Mouse (Mus musculus): Measurements from ENCODE around the gene Iqgap1. TPM values are rescaled to one million over a fixed set of nuclear protein-coding genes. Genes with fewer than 3 reads are reported as not detected.

The Iqgap1 gene
- polyA plus RNA-seq, 1 experiment from 2014 or later = 25.9 TPM

- Histone ChIP-seq H3K9ac (ENCODE audit: low read length) (no peak overlapping the region), H3K27me3 (ENCODE audit: control insufficient read depth, insufficient read depth, low read length) (no peaks in the 10 kb centered on the region), H3K4me3 (ENCODE audit: low read depth, low read length) (no peak overlapping the region), H3K27ac (replicated peaks; ENCODE audit: low read depth, low read length) (no peak overlapping the region), H3K4me2 (ENCODE audit: low read depth, severe bottlenecking) (no peak overlapping the region), H3K36me3 (ENCODE audit: control insufficient read depth, insufficient read depth, low read length) (no peaks in the 10 kb centered on the region), H3K9me3 (ENCODE audit: control insufficient read depth, low read length) (no peaks in the 10 kb centered on the region), H3K4me1 (ENCODE audit: control insufficient read depth, insufficient read depth, low read length) (no peaks in the 10 kb centered on the region)
- DNase-seq (ENCODE audit: low spot score) (no peak), ATAC-seq (ENCODE audit: insufficient number of reproducible peaks, low FRiP score, low TSS enrichment, low read depth) (no peak)
- WGBS = 45% methylated on average over 4 of the region's 4 CpGs
Measured at GRCm38 (mm10) chr7:80832191-80832590, 6.4 kb upstream of the Iqgap1 start.

- Histone ChIP-seq H3K4me1 (ENCODE audit: control insufficient read depth, insufficient read depth, low read length) (no peaks in the 10 kb centered on the region), H3K4me2 (ENCODE audit: low read depth, severe bottlenecking) (no peak overlapping the region), H3K36me3 (ENCODE audit: control insufficient read depth, insufficient read depth, low read length) (no peaks in the 10 kb centered on the region), H3K4me3 (ENCODE audit: low read depth, low read length) (no peak overlapping the region), H3K9me3 (ENCODE audit: control insufficient read depth, low read length) (no peaks in the 10 kb centered on the region), H3K27ac (replicated peaks; ENCODE audit: low read depth, low read length) (no peak overlapping the region), H3K27me3 (ENCODE audit: control insufficient read depth, insufficient read depth, low read length) (no peaks in the 10 kb centered on the region), H3K9ac (ENCODE audit: low read length) (no peak overlapping the region)
- no peak for DNase-seq (ENCODE audit: low spot score)
- no peak for ATAC-seq (ENCODE audit: insufficient number of reproducible peaks, low FRiP score, low TSS enrichment, low read depth)
- WGBS = 82% methylated on average over 15 of the region's 15 CpGs
Measured at GRCm38 (mm10) chr7:80830193-80830803, 4.5 kb upstream of the Iqgap1 start.

GRCm38 (mm10) chr7:80828146-80828860 lies 2.5 kb upstream of the Iqgap1 start:
- no peak overlapping the region for H3K4me2 ChIP-seq (ENCODE audit: low read depth, severe bottlenecking)
- DNase-seq (ENCODE audit: low spot score) (no peak), ATAC-seq (ENCODE audit: insufficient number of reproducible peaks, low FRiP score, low TSS enrichment, low read depth) (no peak)
- H3K9me3 ChIP-seq (ENCODE audit: control insufficient read depth, low read length) = no peaks in the 10 kb centered on the region
- WGBS = 78% methylated on average over 18 of the region's 18 CpGs
- no peak overlapping the region for H3K9ac ChIP-seq (ENCODE audit: low read length)
- no peak overlapping the region for H3K4me3 ChIP-seq (ENCODE audit: low read depth, low read length)
- no peak overlapping the region for H3K27ac ChIP-seq (replicated peaks; ENCODE audit: low read depth, low read length)
- no peaks in the 10 kb centered on the region for H3K36me3 ChIP-seq (ENCODE audit: control insufficient read depth, insufficient read depth, low read length)
- no peaks in the 10 kb centered on the region for H3K27me3 ChIP-seq (ENCODE audit: control insufficient read depth, insufficient read depth, low read length)
- no peaks in the 10 kb centered on the region for H3K4me1 ChIP-seq (ENCODE audit: control insufficient read depth, insufficient read depth, low read length)

- DNase-seq (ENCODE audit: low spot score) (no peak), ATAC-seq (ENCODE audit: insufficient number of reproducible peaks, low FRiP score, low TSS enrichment, low read depth) (no peak)
- Histone ChIP-seq H3K4me3 (ENCODE audit: low read depth, low read length) (no peak overlapping the region), H3K4me2 (ENCODE audit: low read depth, severe bottlenecking) (no peak overlapping the region), H3K9me3 (ENCODE audit: control insufficient read depth, low read length) (no peaks in the 10 kb centered on the region), H3K36me3 (ENCODE audit: control insufficient read depth, insufficient read depth, low read length) (no peaks in the 10 kb centered on the region), H3K4me1 (ENCODE audit: control insufficient read depth, insufficient read depth, low read length) (no peaks in the 10 kb centered on the region), H3K27ac (replicated peaks; ENCODE audit: low read depth, low read length) (no peak overlapping the region), H3K27me3 (ENCODE audit: control insufficient read depth, insufficient read depth, low read length) (no peaks in the 10 kb centered on the region), H3K9ac (ENCODE audit: low read length) (no peak overlapping the region)
- 70% methylated on average over 11 of the region's 11 CpGs for WGBS
Measured at GRCm38 (mm10) chr7:80823875-80824682, 1.7 kb downstream of the Iqgap1 start.

- no peak for ATAC-seq (ENCODE audit: insufficient number of reproducible peaks, low FRiP score, low TSS enrichment, low read depth)
- H3K27me3 ChIP-seq (ENCODE audit: control insufficient read depth, insufficient read depth, low read length) = no peaks in the 10 kb centered on the region
- H3K9me3 ChIP-seq (ENCODE audit: control insufficient read depth, low read length) = no peaks in the 10 kb centered on the region
- no peaks in the 10 kb centered on the region for H3K4me1 ChIP-seq (ENCODE audit: control insufficient read depth, insufficient read depth, low read length)
- DNase-seq (ENCODE audit: low spot score) = no peak
- H3K27ac ChIP-seq (replicated peaks; ENCODE audit: low read depth, low read length) = no peak overlapping the region
- no peak overlapping the region for H3K4me3 ChIP-seq (ENCODE audit: low read depth, low read length)
- 77% methylated on average over 4 of the region's 4 CpGs for WGBS
- no peaks in the 10 kb centered on the region for H3K36me3 ChIP-seq (ENCODE audit: control insufficient read depth, insufficient read depth, low read length)
- H3K4me2 ChIP-seq (ENCODE audit: low read depth, severe bottlenecking) = no peak overlapping the region
- H3K9ac ChIP-seq (ENCODE audit: low read length) = no peak overlapping the region
Measured at GRCm38 (mm10) chr7:80823267-80823666, 2.5 kb downstream of the Iqgap1 start.

- no peak overlapping the region for H3K4me2 ChIP-seq (ENCODE audit: low read depth, severe bottlenecking)
- no peak overlapping the region for H3K27ac ChIP-seq (replicated peaks; ENCODE audit: low read depth, low read length)
- H3K4me3 ChIP-seq (ENCODE audit: low read depth, low read length) = no peak overlapping the region
- H3K36me3 ChIP-seq (ENCODE audit: control insufficient read depth, insufficient read depth, low read length) = no peaks in the 10 kb centered on the region
- no peaks in the 10 kb centered on the region for H3K27me3 ChIP-seq (ENCODE audit: control insufficient read depth, insufficient read depth, low read length)
- WGBS = 64% methylated on average over 4 of the region's 4 CpGs
- ATAC-seq (ENCODE audit: insufficient number of reproducible peaks, low FRiP score, low TSS enrichment, low read depth) (no peak), DNase-seq (ENCODE audit: low spot score) (no peak)
- no peaks in the 10 kb centered on the region for H3K9me3 ChIP-seq (ENCODE audit: control insufficient read depth, low read length)
- H3K9ac ChIP-seq (ENCODE audit: low read length) = no peak overlapping the region
- H3K4me1 ChIP-seq (ENCODE audit: control insufficient read depth, insufficient read depth, low read length) = no peaks in the 10 kb centered on the region
Measured at GRCm38 (mm10) chr7:80820838-80821237, 4.9 kb downstream of the Iqgap1 start.

- no peak for DNase-seq (ENCODE audit: low spot score)
- H3K9me3 ChIP-seq (ENCODE audit: control insufficient read depth, low read length) = no peaks in the 10 kb centered on the region
- H3K9ac ChIP-seq (ENCODE audit: low read length) = no peak overlapping the region
- no peaks in the 10 kb centered on the region for H3K27me3 ChIP-seq (ENCODE audit: control insufficient read depth, insufficient read depth, low read length)
- H3K27ac ChIP-seq (replicated peaks; ENCODE audit: low read depth, low read length) = no peak overlapping the region
- no peak for ATAC-seq (ENCODE audit: insufficient number of reproducible peaks, low FRiP score, low TSS enrichment, low read depth)
- 62% methylated on average over 5 of the region's 5 CpGs for WGBS
- H3K4me1 ChIP-seq (ENCODE audit: control insufficient read depth, insufficient read depth, low read length) = no peaks in the 10 kb centered on the region
- no peak overlapping the region for H3K4me2 ChIP-seq (ENCODE audit: low read depth, severe bottlenecking)
- H3K36me3 ChIP-seq (ENCODE audit: control insufficient read depth, insufficient read depth, low read length) = no peaks in the 10 kb centered on the region
- H3K4me3 ChIP-seq (ENCODE audit: low read depth, low read length) = no peak overlapping the region
Measured at GRCm38 (mm10) chr7:80816641-80817040, 9.1 kb downstream of the Iqgap1 start.

GRCm38 (mm10) chr7:80813397-80813796 lies 12.4 kb downstream of the Iqgap1 start:
- ATAC-seq (ENCODE audit: insufficient number of reproducible peaks, low FRiP score, low TSS enrichment, low read depth) (no peak), DNase-seq (ENCODE audit: low spot score) (no peak)
- no peaks in the 10 kb centered on the region for H3K4me1 ChIP-seq (ENCODE audit: control insufficient read depth, insufficient read depth, low read length)
- H3K27me3 ChIP-seq (ENCODE audit: control insufficient read depth, insufficient read depth, low read length) = no peaks in the 10 kb centered on the region
- no peak overlapping the region for H3K4me2 ChIP-seq (ENCODE audit: low read depth, severe bottlenecking)
- no peak overlapping the region for H3K27ac ChIP-seq (replicated peaks; ENCODE audit: low read depth, low read length)
- whole genome bisulfite sequencing = 89% methylated on average over 4 of the region's 4 CpGs
- no peak overlapping the region for H3K9ac ChIP-seq (ENCODE audit: low read length)
- H3K9me3 ChIP-seq (ENCODE audit: control insufficient read depth, low read length) = no peaks in the 10 kb centered on the region
- no peak overlapping the region for H3K4me3 ChIP-seq (ENCODE audit: low read depth, low read length)
- no peaks in the 10 kb centered on the region for H3K36me3 ChIP-seq (ENCODE audit: control insufficient read depth, insufficient read depth, low read length)
